Mouse (Mus musculus) layer of hippocampus, adult 6 months (tissue): ENCODE data around the gene Il9r. TPM values are rescaled to one million over a fixed set of nuclear protein-coding genes. Genes with fewer than 3 reads are reported as not detected.

ENCODE experiments used
- long read RNA-seq, 2 experiments: library from polyadenylated mRNA; unstranded; transcript quantifications; one replicate each; pipeline ENCODE4 v2.0.0; 2019 to 2020
- polyA plus RNA-seq: library from polyadenylated mRNA; unstranded; fragments of <200 nt; fragmentation: Nextera tagmentation; gene quantifications from 2 replicates; pipeline ENCODE4 v1.2.3, GENCODE M21; 2021

Gene Il9r
- not detected in 2 replicates for polyA plus RNA-seq
- long read RNA-seq, experiment 1 = 0 reads
- long read RNA-seq, experiment 2 = 0 reads

GRCm38 (mm10) chr11:32200075-32200601 lies at the start of gene Il9r:
TSS of gene Il9r (minus strand) at chr11:32200279.

GRCm38 (mm10) chr11:32226124-32226871 lies 26.2 kb upstream of the Il9r start, which contains the start of gene Mpg:
TSS of gene Mpg (plus strand) at chr11:32226505.

GRCm38 (mm10) chr11:32221951-32222409 lies 21.9 kb upstream of the Il9r start, which contains the start of gene Rhbdf1:
TSS of gene Rhbdf1 (minus strand) at chr11:32222300.

GRCm38 (mm10) chr11:32205058-32205873 lies 5.2 kb upstream of the Il9r start, which contains the start of gene Snrnp25:
TSS of gene Snrnp25 (plus strand) at chr11:32205415.

Other genes with a start within 250 kb of the Il9r start
- 0.06 TPM in 1 of 2 replicates, not detected in the other for gene 4930524B15Rik, start 234.7 kb downstream of the Il9r start, polyA plus RNA-seq
- 118 and 126 TPM in 2 replicates for gene Nsg2, start 199.8 kb downstream of the Il9r start, polyA plus RNA-seq
- 64.4 and 68.4 TPM in 2 replicates for gene Snrnp25, start 5.1 kb upstream of the Il9r start, polyA plus RNA-seq
- 2.1 and 3.1 TPM in 2 replicates for gene Rhbdf1, start 22.0 kb upstream of the Il9r start, polyA plus RNA-seq
- gene Mpg, start 26.2 kb upstream of the Il9r start, polyA plus RNA-seq = 17.5 and 17.7 TPM in 2 replicates
- gene Nprl3, start 67.4 kb upstream of the Il9r start, polyA plus RNA-seq = 59.4 and 67.1 TPM in 2 replicates
- gene Hba-x, start 76.1 kb upstream of the Il9r start, polyA plus RNA-seq = not detected in 2 replicates
- gene Hba-a1, start 83.2 kb upstream of the Il9r start, polyA plus RNA-seq = 6.8 and 9.2 TPM in 2 replicates
- gene Hbq1b, start 86.7 kb upstream of the Il9r start, polyA plus RNA-seq = 0.92 TPM in 1 of 2 replicates, not detected in the other
- 11.4 and 18.1 TPM in 2 replicates for gene Hba-a2, start 96.2 kb upstream of the Il9r start, polyA plus RNA-seq
- gene Hbq1a, start 99.8 kb upstream of the Il9r start, polyA plus RNA-seq = 1.0 and 1.2 TPM in 2 replicates
- gene Sh3pxd2b, start 147.5 kb upstream of the Il9r start, polyA plus RNA-seq = 1.6 and 1.8 TPM in 2 replicates